14 mouse cellular contexts compared by ENCODE assay signal in the genomic region with DNA sequence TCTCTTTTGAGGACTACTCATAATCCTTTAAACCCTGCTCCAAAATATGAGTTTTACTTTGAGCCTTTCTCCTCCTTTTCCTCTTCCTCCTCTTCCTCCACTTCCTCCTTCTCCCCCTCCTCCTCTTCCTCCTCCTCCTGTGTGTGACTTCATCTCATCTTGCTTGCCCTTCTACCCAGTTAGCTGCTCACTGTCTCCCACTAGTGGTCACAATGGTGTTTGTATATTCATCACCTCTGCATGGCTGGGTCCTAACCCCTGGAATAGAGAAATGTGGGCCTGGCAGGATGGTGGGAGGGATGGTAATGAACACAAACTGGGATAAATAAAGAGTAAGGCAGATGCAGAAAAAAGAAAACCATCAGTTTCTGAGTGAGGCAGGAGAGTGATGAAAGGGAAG.
DNase-seq lines count a peak whose midpoint lies in the region; ATAC-seq and TF ChIP-seq lines count a peak whose summit lies in the region.
"Had no signal": no experiment of that assay in that cellular context is flagged by ENCODE, and none has a peak within 500 bp of the region (broad histone marks: within the 10 kb centered on the region; RNA-seq: fewer than 3 reads in every experiment).

No protein-coding gene starts in this region.

- H3K27me3 ChIP-seq in liver, postnatal 0 days (ENCODE audit: insufficient read depth, low read length), result no peaks in the 10 kb centered on the region
- no peaks in the 10 kb centered on the region for H3K27me3 ChIP-seq in liver, embryonic 12.5 days (replicated peaks)
- H3K27me3 ChIP-seq in MEL (ENCODE audit: control insufficient read depth in 1 of 2, insufficient read depth in 2 of 2, low read length in 2 of 2), result no peaks in the 10 kb centered on the region
- no peaks in the 10 kb centered on the region for H3K27me3 ChIP-seq in forebrain, embryonic 16.5 days (replicated peaks; ENCODE audit: control insufficient read depth, insufficient read depth, low read length)
- H3K27me3 ChIP-seq: heart, embryonic 13.5 days; midbrain, embryonic 13.5 days had no signal

- H3K36me3 ChIP-seq in liver, postnatal 0 days (replicated peaks; ENCODE audit: insufficient read depth, low read length), result no peaks in the 10 kb centered on the region
- H3K36me3 ChIP-seq in liver, embryonic 12.5 days, result no peaks in the 10 kb centered on the region
- no peaks in the 10 kb centered on the region for H3K36me3 ChIP-seq in MEL (ENCODE audit: control insufficient read depth in 1 of 2, insufficient read depth in 2 of 2, low read length in 2 of 2)
- no peaks in the 10 kb centered on the region for H3K36me3 ChIP-seq in forebrain, embryonic 16.5 days (ENCODE audit: control insufficient read depth, insufficient read depth)
- H3K36me3 ChIP-seq: forebrain, embryonic 10.5 days; heart, embryonic 13.5 days; midbrain, embryonic 13.5 days had no signal

- no peaks in the 10 kb centered on the region for H3K79me2 ChIP-seq in MEL (ENCODE audit: control insufficient read depth, insufficient read depth, low read length, poor library complexity)

- DNase-seq in heart, adult 11 months, result peak; percentile 41
- no peak for DNase-seq in heart, adult 8-10 months (ENCODE audit: low spot score)
- DNase-seq in liver, postnatal 0 days, result no peak
- DNase-seq in MEL (ENCODE audit: low read depth, low spot score), result peak; percentile 9
- DNase-seq in mesoderm, embryonic 11.5 days (ENCODE audit: low read depth, low spot score), result peak; percentile 39
- DNase-seq in layer of hippocampus, adult 8-10 months (ENCODE audit: low spot score in 2 of 2), result no peak
- DNase-seq: kidney, adult 8-10 months; left cerebral cortex, postnatal 4 days; thymus, postnatal 36 days had no signal

- H3K4me2 ChIP-seq in liver, postnatal 0 days (ENCODE audit: low read depth, low read length), result no peak overlapping the region
- H3K4me2 ChIP-seq in liver, embryonic 12.5 days, result no peak overlapping the region
- no peak overlapping the region for H3K4me2 ChIP-seq in forebrain, embryonic 16.5 days (ENCODE audit: low read length)
- H3K4me2 ChIP-seq: heart, embryonic 13.5 days; midbrain, embryonic 13.5 days had no signal

- TF ChIP-seq EP300 in liver, postnatal 0 days (IDR thresholded peaks at IDR 0.05; ENCODE audit: low read depth), result no peak
- TF ChIP-seq EP300 in MEL (IDR thresholded peaks at IDR 0.05; ENCODE audit: low read depth in 1 of 2, low read length in 2 of 2), result no peak

- H3K4me3 ChIP-seq in liver, postnatal 0 days (ENCODE audit: low read depth, low read length), result no peak overlapping the region
- no peak overlapping the region for H3K4me3 ChIP-seq in liver, embryonic 12.5 days
- no peak overlapping the region for H3K4me3 ChIP-seq in MEL (ENCODE audit: control insufficient read depth in 1 of 2, insufficient read depth in 1 of 2, low read depth in 2 of 2, low read length in 2 of 2)
- no peak overlapping the region for H3K4me3 ChIP-seq in forebrain, embryonic 16.5 days (replicated peaks; ENCODE audit: low read length)
- H3K4me3 ChIP-seq: forebrain, embryonic 10.5 days; heart, embryonic 13.5 days; midbrain, embryonic 13.5 days had no signal

- H3K9me3 ChIP-seq in liver, postnatal 0 days (ENCODE audit: low read length), result no peaks in the 10 kb centered on the region
- H3K9me3 ChIP-seq in liver, embryonic 12.5 days (replicated peaks), result no peaks in the 10 kb centered on the region
- H3K9me3 ChIP-seq in MEL (replicated peaks; ENCODE audit: insufficient read depth, low read length), result no peaks in the 10 kb centered on the region
- no peaks in the 10 kb centered on the region for H3K9me3 ChIP-seq in forebrain, embryonic 16.5 days (ENCODE audit: control insufficient read depth, low read length)
- H3K9me3 ChIP-seq: forebrain, embryonic 10.5 days; midbrain, embryonic 13.5 days had no signal

- no peak overlapping the region for H3K9ac ChIP-seq in liver, postnatal 0 days (replicated peaks)
- no peak overlapping the region for H3K9ac ChIP-seq in liver, embryonic 12.5 days
- no peak overlapping the region for H3K9ac ChIP-seq in MEL (ENCODE audit: control insufficient read depth, low read depth, low read length, poor library complexity, severe bottlenecking)
- no peak overlapping the region for H3K9ac ChIP-seq in forebrain, embryonic 16.5 days (replicated peaks; ENCODE audit: low read depth, low read length)
- H3K9ac ChIP-seq: heart, embryonic 13.5 days; midbrain, embryonic 13.5 days had no signal

- no peak overlapping the region for H3K27ac ChIP-seq in liver, postnatal 0 days (ENCODE audit: low read depth)
- no peak overlapping the region for H3K27ac ChIP-seq in liver, embryonic 12.5 days
- H3K27ac ChIP-seq in MEL (ENCODE audit: control insufficient read depth, low read depth, low read length), result no peak overlapping the region
- no peak overlapping the region for H3K27ac ChIP-seq in forebrain, embryonic 16.5 days (ENCODE audit: low read length)
- H3K27ac ChIP-seq: forebrain, embryonic 10.5 days; heart, embryonic 13.5 days; midbrain, embryonic 13.5 days had no signal

- peak; percentile 50 for TF ChIP-seq CTCF in liver, postnatal 0 days (IDR thresholded peaks at IDR 0.05; ENCODE audit: low read depth)
- TF ChIP-seq CTCF in MEL (IDR thresholded peaks at IDR 0.05 in 2 of 3, conservative IDR thresholded peaks at IDR 0.05 in 1 of 3; ENCODE audit: control insufficient read depth in 1 of 3, insufficient read depth in 1 of 3, low read depth in 2 of 3, low read length in 3 of 3, poor library complexity in 1 of 3, severe bottlenecking in 1 of 3), result peak in 1 of 3 experiments; percentile 19; a peak in 1 of 6 replicates

- no peaks in the 10 kb centered on the region for H3K4me1 ChIP-seq in liver, postnatal 0 days (ENCODE audit: insufficient read depth)
- no peaks in the 10 kb centered on the region for H3K4me1 ChIP-seq in liver, embryonic 12.5 days
- H3K4me1 ChIP-seq in MEL (ENCODE audit: control insufficient read depth in 1 of 2, insufficient read depth in 2 of 2, low read length in 2 of 2), result no peaks in the 10 kb centered on the region
- no peaks in the 10 kb centered on the region for H3K4me1 ChIP-seq in forebrain, embryonic 16.5 days (replicated peaks; ENCODE audit: control insufficient read depth, insufficient read depth, low read length)
- H3K4me1 ChIP-seq: forebrain, embryonic 10.5 days; heart, embryonic 13.5 days; midbrain, embryonic 13.5 days had no signal

- ATAC-seq in liver, postnatal 0 days, result no peak
- no peak for ATAC-seq in liver, embryonic 12.5 days
- ATAC-seq in forebrain, embryonic 16.5 days, result no peak
- ATAC-seq: midbrain, embryonic 13.5 days had no signal

- no peak for TF ChIP-seq POLR2A in MEL (IDR thresholded peaks at IDR 0.05; ENCODE audit: control insufficient read depth in 1 of 2, insufficient read depth in 1 of 2, low read depth in 1 of 2, low read length in 2 of 2, poor library complexity in 1 of 2)

- TF ChIP-seq RAD21 in MEL (IDR thresholded peaks at IDR 0.05; ENCODE audit: low read depth, low read length), result no peak

TF ChIP-seq in MEL, 35 proteins besides CTCF, POLR2A, EP300 and RAD21:
- TF ChIP-seq RCOR1 (IDR thresholded peaks at IDR 0.05; ENCODE audit: low read depth, low read length) (no peak), KAT2A (conservative IDR thresholded peaks at IDR 0.05; ENCODE audit: low read depth, low read length) (no peak), MAZ (IDR thresholded peaks at IDR 0.05; ENCODE audit: low read depth, low read length) (no peak), CHD2 (IDR thresholded peaks at IDR 0.05; ENCODE audit: low read length) (no peak), JUND (IDR thresholded peaks at IDR 0.05; ENCODE audit: low read depth, low read length) (no peak), GABPA (IDR thresholded peaks at IDR 0.05; ENCODE audit: low read depth, low read length) (no peak), E2F4 (IDR thresholded peaks at IDR 0.05; ENCODE audit: borderline replicate concordance, low read depth, low read length) (no peak), POLR2AphosphoS5 (IDR thresholded peaks at IDR 0.05; ENCODE audit: borderline replicate concordance, low read depth, low read length) (no peak), GATA1 (IDR thresholded peaks at IDR 0.05; ENCODE audit: low read depth, low read length) (no peak), ZMIZ1 (IDR thresholded peaks at IDR 0.05; ENCODE audit: low read depth, low read length) (no peak), ZC3H11A (IDR thresholded peaks at IDR 0.05; ENCODE audit: low read depth, low read length) (no peak), USF1 (IDR thresholded peaks at IDR 0.05; ENCODE audit: low read depth, low read length) (no peak), MYB (IDR thresholded peaks at IDR 0.05; ENCODE audit: low read depth, low read length) (no peak), ZNF384 (IDR thresholded peaks at IDR 0.05; ENCODE audit: low read depth, low read length) (no peak), BHLHE40 (IDR thresholded peaks at IDR 0.05; ENCODE audit: borderline replicate concordance, low read depth, low read length) (no peak), MAX (IDR thresholded peaks at IDR 0.05; ENCODE audit: low read length) (no peak), MXI1 (IDR thresholded peaks at IDR 0.05; ENCODE audit: low read depth, low read length) (no peak), CHD1 (IDR thresholded peaks at IDR 0.05; ENCODE audit: low read depth, low read length) (no peak)

Comparison
In these comparisons a context has a peak if more than half of its experiments do, and no peak if none do; other contexts are left out.
1. DNase-seq: peak in heart, adult 11 months (single experiment), MEL (single experiment) and mesoderm, embryonic 11.5 days (single experiment); none in heart, adult 8-10 months (single experiment), liver, postnatal 0 days (single experiment) and layer of hippocampus, adult 8-10 months (0 of 2).